Mouse (Mus musculus): ENCODE measurements around the gene Xrcc1. TPM values are rescaled to one million over a fixed set of nuclear protein-coding genes. Genes with fewer than 3 reads are reported as not detected.

Xrcc1 gene
- polyA plus RNA-seq (2012) = 169 and 206 TPM in 2 replicates

GRCm38 (mm10) chr7:24546068-24546614 lies at the start of gene Xrcc1, which contains the start of gene Pinlyp:
TSS of gene Xrcc1 (plus strand) at chr7:24546289.
TSS of gene Pinlyp (minus strand) at chr7:24546118.

GRCm38 (mm10) chr7:24506838-24507725 lies 39.0 kb upstream of the Xrcc1 start, which contains the start of gene Zfp428:
TSS of gene Zfp428 (plus strand) at chr7:24507006.

GRCm38 (mm10) chr7:24512355-24512754 lies 33.7 kb upstream of the Xrcc1 start, which contains the start of gene AC161166.1:
TSS of gene AC161166.1 (minus strand) at chr7:24512455.

GRCm38 (mm10) chr7:24530062-24530931 lies 15.8 kb upstream of the Xrcc1 start, which contains the start of gene Irgq:
TSS of gene Irgq (plus strand) at chr7:24530689.

GRCm38 (mm10) chr7:24587330-24588105 lies 41.4 kb downstream of the Xrcc1 start, which contains the start of the genes Ethe1 and Zfp575:
TSS of gene Ethe1 (plus strand) at chr7:24587543.
TSS of gene Zfp575 (minus strand) at chr7:24587641.

GRCm38 (mm10) chr7:24610144-24610878 lies 64.2 kb downstream of the Xrcc1 start, which contains the start of gene Phldb3:
TSS of gene Phldb3 (plus strand) at chr7:24610763.

Other genes starting within 250 kb of the Xrcc1 start
- gene Zfp61, start 245.1 kb upstream of the Xrcc1 start, polyA plus RNA-seq (2012) = 4.5 and 5.6 TPM in 2 replicates
- 0.79 and 0.80 TPM in 2 replicates for gene Zfp94, start 229.6 kb upstream of the Xrcc1 start, polyA plus RNA-seq (2012)
- gene Tescl, start 212.4 kb upstream of the Xrcc1 start, polyA plus RNA-seq (2012) = 0.31 TPM in 1 of 2 replicates, not detected in the other
- gene Lypd5, start 197.1 kb upstream of the Xrcc1 start, polyA plus RNA-seq (2012) = not detected in 2 replicates
- gene Kcnn4, start 176.0 kb upstream of the Xrcc1 start, polyA plus RNA-seq (2012) = 116 and 139 TPM in 2 replicates
- 121 and 122 TPM in 2 replicates for gene Smg9, start 146.7 kb upstream of the Xrcc1 start, polyA plus RNA-seq (2012)
- gene Irgc1, start 94.0 kb upstream of the Xrcc1 start, polyA plus RNA-seq (2012) = 0.05 and 0.10 TPM in 2 replicates
- gene Plaur, start 83.8 kb upstream of the Xrcc1 start, polyA plus RNA-seq (2012) = 118 and 127 TPM in 2 replicates
- gene Cadm4, start 64.3 kb upstream of the Xrcc1 start, polyA plus RNA-seq (2012) = 0.17 and 0.33 TPM in 2 replicates
- gene Zfp428, start 39.3 kb upstream of the Xrcc1 start, polyA plus RNA-seq (2012) = 34.0 and 41.2 TPM in 2 replicates
- gene AC161166.1, start 33.8 kb upstream of the Xrcc1 start, polyA plus RNA-seq (2012) = not detected in 2 replicates
- gene Irgq, start 15.6 kb upstream of the Xrcc1 start, polyA plus RNA-seq (2012) = 7.8 and 9.6 TPM in 2 replicates
- not detected in 2 replicates for gene Pinlyp, start 171 bp upstream of the Xrcc1 start, polyA plus RNA-seq (2012)
- 35.2 and 53.0 TPM in 2 replicates for gene Ethe1, start 41.3 kb downstream of the Xrcc1 start, polyA plus RNA-seq (2012)
- gene Zfp575, start 41.4 kb downstream of the Xrcc1 start, polyA plus RNA-seq (2012) = 2.6 and 3.0 TPM in 2 replicates
- 35.9 and 44.5 TPM in 2 replicates for gene Phldb3, start 64.5 kb downstream of the Xrcc1 start, polyA plus RNA-seq (2012)
- 0.16 and 0.37 TPM in 2 replicates for gene Lypd3, start 90.3 kb downstream of the Xrcc1 start, polyA plus RNA-seq (2012)
- gene Tex101, start 130.4 kb downstream of the Xrcc1 start, polyA plus RNA-seq (2012) = not detected in 2 replicates
- not detected in 2 replicates for gene BC049730, start 163.0 kb downstream of the Xrcc1 start, polyA plus RNA-seq (2012)
- not detected in 2 replicates for gene Gm4763, start 180.6 kb downstream of the Xrcc1 start, polyA plus RNA-seq (2012)
- gene Cd177, start 214.0 kb downstream of the Xrcc1 start, polyA plus RNA-seq (2012) = 52.7 and 64.3 TPM in 2 replicates
- 0.59 TPM in 1 of 2 replicates, not detected in the other for gene Ceacam10, start 230.9 kb downstream of the Xrcc1 start, polyA plus RNA-seq (2012)

Data from megakaryocyte-erythroid progenitor cell, adult 5 weeks (primary cell).